Mouse (Mus musculus) urinary bladder, postnatal 25 days (tissue): ENCODE results near the gene Pabpc4.
"Not testable (repeated sequence)": the region's sequence is repeated elsewhere in the genome, so short reads cannot be mapped to it uniquely, and the experiment has no call there.

Source experiments
- DNase-seq: peaks from one replicate; pipeline ENCODE4 v3.0.0; 2022; ENCODE audit warnings: low spot score

The Pabpc4 gene

GRCm38 (mm10) chr4:123297195-123297960 lies 35.2 kb downstream of the Pabpc4 start:
- DNase-seq: no peak

- DNase-seq: no peak
Observed at GRCm38 (mm10) chr4:123298226-123298625, 36.1 kb downstream of the Pabpc4 start.

DNA sequence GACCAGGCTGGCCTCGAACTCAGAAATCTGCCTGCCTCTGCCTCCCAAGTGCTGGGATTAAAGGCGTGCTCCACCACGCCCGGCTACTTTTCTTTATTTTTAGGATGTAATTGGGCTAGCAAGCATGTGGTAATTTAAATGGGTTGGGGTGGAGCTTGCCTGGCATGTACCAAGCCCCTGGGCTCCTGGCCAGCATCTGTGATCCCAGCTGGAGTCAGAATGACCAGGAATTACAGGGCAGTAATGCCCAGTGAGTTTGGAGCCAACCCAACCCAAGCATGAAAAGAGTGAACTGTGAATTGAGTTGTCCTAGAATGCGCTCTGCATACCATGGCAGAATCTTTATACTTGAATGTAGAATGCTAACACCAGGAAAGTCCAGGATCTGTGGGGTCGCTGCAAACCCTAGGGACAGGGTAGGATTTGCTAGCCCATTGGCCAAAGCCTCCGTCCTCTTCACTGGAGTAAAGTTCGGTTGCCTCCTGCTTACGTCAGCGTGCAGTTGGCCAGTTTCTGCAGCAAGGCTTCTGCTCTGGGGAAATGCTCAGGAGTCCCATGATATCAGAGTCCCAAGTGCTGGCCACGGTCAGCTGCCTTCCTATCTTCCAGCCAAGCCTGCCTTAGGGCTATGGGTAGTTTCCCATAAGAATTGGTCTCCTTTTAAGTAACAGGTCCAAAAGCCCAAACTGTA lies 37.0 kb downstream of the Pabpc4 start:
- no peak for DNase-seq

- DNase-seq: no peak
Observed at GRCm38 (mm10) chr4:123305789-123306188, 43.6 kb downstream of the Pabpc4 start.

DNA sequence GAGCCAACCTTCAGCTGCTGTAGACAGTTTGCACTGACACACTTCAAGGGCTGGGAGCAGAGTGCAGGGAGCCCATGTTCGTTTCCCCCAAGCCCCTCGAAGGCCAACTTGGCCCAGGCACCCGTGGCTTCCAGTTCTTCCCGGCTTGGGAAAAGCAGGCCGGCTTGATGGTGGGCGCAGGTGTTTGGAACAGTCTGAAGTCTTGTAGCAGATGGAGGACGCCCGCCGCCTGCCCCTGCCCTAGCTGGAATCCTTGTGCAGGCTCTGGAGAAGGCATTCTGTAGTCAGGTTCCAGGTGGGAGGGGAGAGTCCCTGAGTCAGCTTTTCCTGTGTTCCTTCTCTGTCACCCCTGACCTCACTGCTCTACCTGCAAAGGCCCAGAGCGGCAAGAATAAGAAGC lies 44.8 kb downstream of the Pabpc4 start:
- DNase-seq: no peak

DNA sequence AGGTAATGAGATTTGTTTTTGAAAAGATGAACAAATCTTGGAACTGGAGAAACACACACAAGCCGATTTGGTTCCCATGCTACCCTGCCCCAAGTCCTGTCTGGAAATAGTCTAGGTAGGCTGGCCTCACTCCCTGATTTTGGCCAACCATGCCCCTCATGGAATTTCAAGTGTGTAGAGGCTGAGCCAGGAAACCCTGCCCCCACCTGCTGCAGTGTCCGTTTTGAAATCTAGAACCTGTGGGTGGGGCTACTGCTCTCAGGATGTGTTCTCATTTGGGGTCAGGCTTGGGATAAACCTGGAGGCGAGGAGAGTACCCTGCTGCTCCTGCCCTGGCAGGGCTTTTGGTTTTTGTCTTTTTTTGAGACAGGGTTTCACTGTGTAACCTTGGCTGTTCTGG lies 46.1 kb downstream of the Pabpc4 start:
- DNase-seq: no peak

DNA sequence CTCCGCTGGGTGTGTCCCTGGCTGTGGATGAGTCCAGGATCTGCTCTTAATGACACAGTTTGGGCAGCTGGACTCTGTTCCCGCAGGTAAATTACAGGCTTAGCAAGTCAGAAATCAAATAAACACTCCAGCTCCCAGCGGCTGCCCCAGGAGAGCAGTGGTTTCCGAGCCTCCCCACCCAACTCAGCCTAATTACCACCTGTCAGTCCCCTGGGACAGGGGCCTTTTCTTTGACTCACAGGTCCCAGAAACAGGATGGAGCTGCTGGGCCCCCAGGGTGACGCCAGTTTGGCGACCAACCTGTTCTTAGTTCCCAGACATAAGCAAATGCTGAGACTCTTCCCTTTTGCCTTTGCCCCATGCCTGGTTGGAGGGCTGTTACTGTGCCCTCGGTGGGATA lies 49.7 kb downstream of the Pabpc4 start:
- no peak for DNase-seq

- no peak for DNase-seq
Observed at GRCm38 (mm10) chr4:123313010-123313409, 50.9 kb downstream of the Pabpc4 start.

GRCm38 (mm10) chr4:123314497-123314896 lies 52.3 kb downstream of the Pabpc4 start:
- DNase-seq: no peak

GRCm38 (mm10) chr4:123322910-123323309 lies 60.8 kb downstream of the Pabpc4 start:
- not testable (repeated sequence) for DNase-seq

DNA sequence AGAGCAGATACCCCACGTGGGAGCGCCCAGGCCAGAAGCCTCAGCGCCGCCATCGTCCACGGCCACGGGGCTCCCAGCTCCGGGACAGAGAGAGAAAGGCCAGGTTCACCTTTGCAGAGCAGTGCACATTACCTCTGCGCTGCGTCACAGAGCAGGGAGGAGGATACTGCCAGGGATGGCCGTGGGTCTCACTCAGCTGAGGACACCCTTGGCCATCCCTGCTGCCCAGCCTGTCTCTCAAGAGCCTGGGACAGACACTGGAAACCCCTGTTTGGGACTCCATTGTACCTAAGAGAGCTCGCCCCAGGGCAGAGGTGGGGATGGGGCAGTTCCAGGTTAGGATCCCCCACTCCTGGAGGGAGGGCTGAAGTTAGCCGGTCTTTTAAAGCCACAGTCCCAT lies 61.4 kb downstream of the Pabpc4 start, which contains the start of gene Oxct2a:
Gene Oxct2a, minus strand, starts transcription at position 101 of the 400 bp plus-strand sequence.
- no peak for DNase-seq

DNA sequence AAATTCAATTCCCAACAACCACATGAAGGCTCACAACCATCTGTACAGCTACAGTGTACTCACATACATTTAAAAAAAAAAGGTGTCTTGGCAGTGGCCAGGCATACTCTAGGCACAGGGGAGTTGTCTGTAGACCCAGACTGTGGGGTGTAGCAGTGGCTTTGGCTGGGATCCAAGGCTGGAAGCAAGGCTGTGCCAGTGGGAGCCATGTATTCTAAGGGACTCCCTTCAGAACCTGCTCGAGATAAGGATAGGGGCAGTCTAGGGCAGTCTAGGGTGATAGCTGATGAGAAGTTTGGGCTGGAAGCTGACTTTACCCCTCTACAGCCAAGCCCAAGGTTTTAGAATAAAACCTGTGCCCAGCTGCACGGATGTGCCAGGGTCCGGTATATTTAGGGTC lies 63.9 kb downstream of the Pabpc4 start:
- no peak for DNase-seq

GRCm38 (mm10) chr4:123327630-123328029 lies 65.5 kb downstream of the Pabpc4 start:
- DNase-seq: no peak

GRCm38 (mm10) chr4:123328946-123329345 lies 66.8 kb downstream of the Pabpc4 start:
- DNase-seq: no peak

DNA sequence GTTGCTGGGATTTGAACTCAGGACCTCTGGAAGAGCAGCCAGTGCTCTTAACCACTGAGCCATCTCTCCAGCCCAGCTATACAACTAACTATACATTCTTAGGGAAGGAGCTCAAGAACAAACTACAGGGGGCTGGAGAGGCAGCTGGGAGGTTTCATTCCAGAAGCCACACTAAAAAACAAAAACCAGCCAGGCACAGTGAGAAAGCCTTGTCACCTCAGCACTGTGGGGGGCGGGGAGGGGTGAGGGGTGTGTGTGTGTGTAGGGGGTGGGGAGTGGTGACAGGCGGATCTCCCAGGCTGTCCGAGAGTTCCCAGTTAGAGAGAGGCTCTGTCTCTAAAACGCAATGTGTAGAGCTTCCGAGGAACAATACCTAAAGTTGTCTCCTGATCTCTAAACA lies 69.2 kb downstream of the Pabpc4 start:
- DNase-seq: no peak

- DNase-seq: not testable (repeated sequence)
Observed at GRCm38 (mm10) chr4:123331961-123332360, 69.8 kb downstream of the Pabpc4 start.

DNA sequence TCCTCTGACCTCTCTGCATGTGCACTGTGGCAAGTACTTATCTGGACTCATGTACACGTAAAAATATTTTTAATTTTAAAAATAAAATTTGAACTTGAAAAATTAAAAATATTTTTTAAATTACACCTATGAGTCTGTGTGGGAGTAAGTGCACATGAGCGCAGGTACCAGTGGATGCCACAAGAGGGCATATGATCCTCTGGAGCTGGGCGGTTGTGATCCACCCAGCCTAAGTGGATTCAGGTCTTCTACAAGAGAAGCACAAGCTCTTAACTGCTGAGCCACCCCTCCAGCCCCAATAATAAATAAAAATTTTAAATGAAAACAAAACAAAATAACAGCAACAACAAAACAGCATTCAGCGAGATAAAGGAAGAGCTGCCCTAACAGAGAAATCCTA lies 71.0 kb downstream of the Pabpc4 start:
- DNase-seq: no peak

DNA sequence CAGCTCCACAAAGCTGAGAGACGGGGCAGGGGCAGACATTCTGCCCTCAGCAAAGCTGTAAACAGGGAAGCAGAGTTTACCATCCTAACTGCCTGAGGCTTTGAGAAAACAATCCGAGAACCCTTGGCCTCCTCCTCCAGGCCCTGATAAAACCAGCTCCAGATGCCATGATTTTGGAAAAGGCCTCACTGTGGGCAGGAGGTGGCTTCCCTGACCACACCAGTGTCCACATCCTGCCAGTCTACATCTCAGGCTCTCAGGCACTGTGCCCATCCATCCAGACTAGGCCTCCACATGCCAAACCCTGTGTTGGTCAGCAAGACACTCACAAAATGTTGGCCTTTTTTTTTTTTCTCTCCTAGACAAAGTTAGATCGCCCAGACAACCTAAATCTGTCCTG lies 72.0 kb downstream of the Pabpc4 start:
- no peak for DNase-seq

DNA sequence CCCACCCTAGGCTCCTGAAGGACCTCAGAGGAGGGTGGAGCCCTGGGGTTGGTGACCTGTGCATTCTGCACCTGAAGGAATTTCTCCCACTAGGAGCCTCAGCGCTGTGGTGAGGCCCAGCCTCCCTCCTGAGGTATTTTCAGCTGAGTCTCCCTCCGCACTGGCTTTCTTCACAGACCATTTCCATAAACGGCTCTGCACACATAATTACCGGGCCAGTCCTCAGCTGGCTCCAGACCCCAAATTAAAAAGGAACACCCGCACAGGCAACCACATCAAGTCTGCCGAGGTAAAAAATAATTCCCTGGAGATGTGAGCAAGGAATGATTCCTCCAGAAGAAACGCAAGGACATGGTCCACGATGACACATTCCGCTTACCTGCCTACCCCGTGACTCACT lies 73.1 kb downstream of the Pabpc4 start:
- DNase-seq: not testable (repeated sequence)

DNA sequence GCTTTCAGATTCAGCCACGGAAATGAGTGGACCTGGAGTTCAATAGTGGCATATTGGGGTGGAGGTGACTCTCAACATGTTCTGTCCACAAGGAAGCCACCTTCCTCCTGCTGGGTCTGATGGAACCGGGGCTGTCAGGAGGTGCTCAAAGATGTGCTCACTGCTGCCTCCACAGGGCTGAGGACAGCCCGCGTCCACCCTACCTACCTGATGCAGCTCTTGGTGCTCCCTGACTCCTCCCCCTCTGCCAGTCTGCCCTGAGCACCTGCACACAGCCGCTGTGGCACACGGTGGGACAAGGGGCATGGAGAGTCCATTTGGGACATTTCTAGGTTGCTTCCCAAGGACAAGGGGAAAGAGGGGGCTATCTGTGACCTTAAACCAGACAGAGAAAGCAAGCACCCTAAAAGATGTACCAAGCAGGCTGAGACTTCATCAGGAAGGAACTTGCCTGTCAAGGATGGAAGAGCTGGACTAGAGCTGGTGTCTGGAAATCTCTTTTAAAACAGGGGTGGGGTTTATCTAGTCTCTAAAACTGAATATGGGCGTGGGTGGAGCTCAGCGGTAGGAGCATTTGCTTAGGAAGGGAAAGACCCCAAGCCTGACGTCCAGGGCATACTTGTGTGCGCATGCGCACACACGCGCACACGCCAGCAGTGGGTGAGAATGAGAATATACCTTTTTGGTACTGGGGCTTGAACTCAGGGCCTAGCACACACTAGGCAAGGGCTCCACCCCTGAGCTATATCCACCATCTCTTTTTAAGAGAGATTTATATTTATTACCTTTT lies 73.8 kb downstream of the Pabpc4 start:
- no peak for DNase-seq

GRCm38 (mm10) chr4:123337693-123338092 lies 75.5 kb downstream of the Pabpc4 start:
- no peak for DNase-seq

- DNase-seq: no peak
Observed at GRCm38 (mm10) chr4:123340232-123340631, 78.1 kb downstream of the Pabpc4 start.
